Mouse (Mus musculus) adipose tissue, adult 10 weeks (tissue): Measurements from ENCODE around the gene Nectin3. TPM values are rescaled to one million over a fixed set of nuclear protein-coding genes. Genes with fewer than 3 reads are reported as not detected.

Experiments
- polyA plus RNA-seq: library from polyadenylated mRNA; stranded (reverse); fragments of 350-450 nt; fragmentation: Illumina TruSeq; extraction: RNeasy Lipid Tissue Mini Kit (QIAGEN cat#74804); gene quantifications from one replicate; pipeline ENCODE4 v1.2.3, GENCODE M21; 2014; ENCODE audit warnings: low read depth, low replicate concordance

The Nectin3 gene
- 10.3 TPM for polyA plus RNA-seq

GRCm38 (mm10) chr16:46498421-46498789 is at the start of gene Nectin3:
Gene Nectin3 (minus strand): TSS chr16:46498525.

